10 mouse cellular contexts compared by ENCODE assay signal in the genomic region with DNA sequence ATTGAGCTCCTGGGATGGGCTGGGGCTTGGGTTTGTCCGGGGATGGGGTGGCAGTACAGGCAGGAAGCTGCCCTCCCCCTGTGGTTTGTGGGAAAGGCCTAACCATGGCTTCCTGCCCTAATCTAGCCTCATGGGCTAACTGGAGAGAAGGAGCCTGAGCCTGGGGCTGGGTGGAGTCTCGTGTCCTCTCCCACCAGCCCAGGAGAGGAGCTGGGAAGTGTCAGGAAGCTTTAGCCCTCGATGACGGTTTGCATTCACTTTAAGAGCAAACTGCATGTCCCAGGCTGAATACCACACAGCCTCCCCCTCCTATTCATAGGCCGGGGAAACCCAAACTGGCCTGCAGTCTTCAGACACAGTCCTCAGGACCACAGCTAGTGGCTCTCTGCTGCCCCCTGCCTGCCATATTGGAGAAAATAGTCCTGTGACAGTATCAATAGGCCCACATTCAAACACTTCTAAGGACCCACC. TPM values are rescaled to one million over a fixed set of nuclear protein-coding genes. Genes with fewer than 3 reads are reported as not detected.
DNase-seq lines count a peak whose midpoint lies in the region; ATAC-seq lines count a peak whose summit lies in the region.
"Had no signal": no experiment of that assay in that cellular context is flagged by ENCODE, and none has a peak within 500 bp of the region (broad histone marks: within the 10 kb centered on the region; RNA-seq: fewer than 3 reads in every experiment).

No protein-coding gene starts in this region.

- H3K36me3 ChIP-seq in kidney, embryonic 16.5 days (ENCODE audit: insufficient read depth, low read length) = no peaks in the 10 kb centered on the region
- H3K36me3 ChIP-seq: neural tube, embryonic 12.5 days had no signal

- H3K27me3 ChIP-seq in kidney, embryonic 16.5 days (ENCODE audit: insufficient read depth, low read length) = peaks cover 16% of the 10 kb centered on the region; the same call in 1 of the 2 replicates

- no peak for ATAC-seq in kidney, embryonic 16.5 days (ENCODE audit: low FRiP score, low TSS enrichment)
- ATAC-seq in megakaryocyte progenitor cell, adult 5-6 weeks (replicated peaks; ENCODE audit: poor library complexity) = peak; percentile 51

- WGBS in kidney, embryonic 16.5 days = 25% methylated on average over 5 of the region's 5 CpGs

- no peak overlapping the region for H3K4me3 ChIP-seq in kidney, embryonic 16.5 days (ENCODE audit: low read length)
- H3K4me3 ChIP-seq: erythroblast, embryonic 14.5 days; neural tube, embryonic 12.5 days had no signal

- H3K27ac ChIP-seq in kidney, embryonic 16.5 days (ENCODE audit: low read length) = no peak overlapping the region
- H3K27ac ChIP-seq: neural tube, embryonic 12.5 days had no signal

- peaks cover 32% of the 10 kb centered on the region for H3K4me1 ChIP-seq in kidney, embryonic 16.5 days (ENCODE audit: insufficient read depth, low read length)

- no peaks in the 10 kb centered on the region for H3K9me3 ChIP-seq in kidney, embryonic 16.5 days (ENCODE audit: low read length)
- H3K9me3 ChIP-seq: neural tube, embryonic 12.5 days had no signal

- peak; percentile 31 for DNase-seq in kidney, adult 11 months
- peak; percentile 64 for DNase-seq in MEL-GATA-1-ER (ENCODE audit: extremely low read depth, low read depth)
- DNase-seq in cerebellum, adult 9-11 months = peak; percentile 78
- DNase-seq in frontal cortex, postnatal 36 days (ENCODE audit: low spot score in 2 of 2) = peak; percentile 53 to 66
- DNase-seq in layer of hippocampus, adult 9-11 months = peak; percentile 59
- DNase-seq in spleen, postnatal 36 days (ENCODE audit: low spot score in 2 of 2) = peak; percentile 69 to 75

- H3K4me2 ChIP-seq in kidney, embryonic 16.5 days (replicated peaks; ENCODE audit: low read depth, low read length) = no peak overlapping the region
- H3K4me2 ChIP-seq: neural tube, embryonic 12.5 days had no signal

- H3K9ac ChIP-seq in kidney, embryonic 16.5 days (replicated peaks; ENCODE audit: low read length) = no peak overlapping the region
- H3K9ac ChIP-seq: neural tube, embryonic 12.5 days had no signal

RNA-seq across cellular contexts. Expression of a gene that starts 1.7 kb away (rescaled TPM):
- polyA plus RNA-seq in kidney, embryonic 16.5 days (2015; fragmentation: Nextera tagmentation; extraction: Ambion mirVana) = 12.7 and 14.3 TPM in 2 replicates
- 66.7 and 70.5 TPM in 2 replicates for total RNA-seq in megakaryocyte progenitor cell, adult 5-6 weeks (2015)
- 26.9 and 29.5 TPM in 2 replicates for total RNA-seq in megakaryocyte progenitor cell, adult 5-6 weeks (2017)

RNA-seq across cellular contexts. Expression of a gene that starts 3.7 kb away (rescaled TPM):
- not detected in 2 replicates for polyA plus RNA-seq in kidney, embryonic 16.5 days (2015; fragmentation: Nextera tagmentation; extraction: Ambion mirVana)
- total RNA-seq in megakaryocyte progenitor cell, adult 5-6 weeks (2015) = 11.1 and 12.5 TPM in 2 replicates
- total RNA-seq in megakaryocyte progenitor cell, adult 5-6 weeks (2017) = 21.4 and 24.2 TPM in 2 replicates

RNA-seq across cellular contexts. Expression of a gene that starts 27.6 kb away (rescaled TPM):
- polyA plus RNA-seq in kidney, embryonic 16.5 days (2015; fragmentation: Nextera tagmentation; extraction: Ambion mirVana) = 52.4 and 58.3 TPM in 2 replicates
- 1.5 TPM in 1 of 2 replicates, not detected in the other for total RNA-seq in megakaryocyte progenitor cell, adult 5-6 weeks (2015)
- total RNA-seq in megakaryocyte progenitor cell, adult 5-6 weeks (2017) = 0.27 TPM in 1 of 2 replicates, not detected in the other
- polyA plus RNA-seq: erythroblast, embryonic 14.5 days had no signal

RNA-seq across cellular contexts. Expression of a gene that starts 29.9 kb away (rescaled TPM):
- polyA plus RNA-seq in kidney, embryonic 16.5 days (2015; fragmentation: Nextera tagmentation; extraction: Ambion mirVana) = 3.9 and 8.5 TPM in 2 replicates
- total RNA-seq in megakaryocyte progenitor cell, adult 5-6 weeks (2015) = not detected in 2 replicates
- total RNA-seq in megakaryocyte progenitor cell, adult 5-6 weeks (2017) = 0.27 TPM in 1 of 2 replicates, not detected in the other
- polyA plus RNA-seq: erythroblast, embryonic 14.5 days had no signal

RNA-seq across cellular contexts. Expression of a gene that starts 31.1 kb away (rescaled TPM):
- polyA plus RNA-seq in kidney, embryonic 16.5 days (2015; fragmentation: Nextera tagmentation; extraction: Ambion mirVana) = 5.5 and 6.4 TPM in 2 replicates
- not detected in 2 replicates for total RNA-seq in megakaryocyte progenitor cell, adult 5-6 weeks (2015)
- not detected in 2 replicates for total RNA-seq in megakaryocyte progenitor cell, adult 5-6 weeks (2017)
- polyA plus RNA-seq: erythroblast, embryonic 14.5 days had no signal
